Mouse (Mus musculus) skeletal muscle tissue, adult 2 months (tissue): ENCODE measurements around the gene Gm14412.
A peak's percentile ranks its signal among the peaks of the same experiment; 100 is the strongest.
"Not testable (repeated sequence)": the region's sequence is repeated elsewhere in the genome, so short reads cannot be mapped to it uniquely, and the experiment has no call there.

ENCODE experiments used
- DNase-seq: peaks from one replicate; pipeline ENCODE4 v3.0.0-alpha.2; 2012; ENCODE audit warnings: low read depth, low spot score

Gm14412 gene

GRCm38 (mm10) chr2:177324257-177324733, at the start of gene Gm14412:
Gm14412 (minus strand) TSS chr2:177324307.
- not testable (repeated sequence) for DNase-seq

GRCm38 (mm10) chr2:177329661-177330292, 5.7 kb upstream of the Gm14412 start:
- not testable (repeated sequence) for DNase-seq

GRCm38 (mm10) chr2:177321361-177321760, 2.7 kb downstream of the Gm14412 start:
- DNase-seq: peak; percentile 64

GRCm38 (mm10) chr2:177320786-177321320, 3.3 kb downstream of the Gm14412 start:
- peak; percentile 6 for DNase-seq

- DNase-seq: no peak
Measured at GRCm38 (mm10) chr2:177318996-177319395, 5.1 kb downstream of the Gm14412 start.

GRCm38 (mm10) chr2:177309627-177310026, 14.5 kb downstream of the Gm14412 start:
- not testable (repeated sequence) for DNase-seq

GRCm38 (mm10) chr2:177304980-177305379, 19.1 kb downstream of the Gm14412 start:
- DNase-seq: not testable (repeated sequence)

GRCm38 (mm10) chr2:177283701-177284100, 40.4 kb downstream of the Gm14412 start:
- not testable (repeated sequence) for DNase-seq

GRCm38 (mm10) chr2:177277754-177278153, 46.4 kb downstream of the Gm14412 start:
- DNase-seq: not testable (repeated sequence)

GRCm38 (mm10) chr2:177272237-177272636, 51.9 kb downstream of the Gm14412 start:
- DNase-seq: not testable (repeated sequence)

- DNase-seq: not testable (repeated sequence)
Measured at GRCm38 (mm10) chr2:177266936-177267335, 57.2 kb downstream of the Gm14412 start, which contains the start of gene Gm14409. Gm14409 (minus strand) TSS chr2:177267036.
